Mouse (Mus musculus) c-Kit-positive CD71-negative TER-119-negative erythroid progenitor cells, embryonic 14.5 days (primary cell): Measurements from ENCODE around the gene Kcnk6.
"Not testable (repeated sequence)": the region's sequence is repeated elsewhere in the genome, so short reads cannot be mapped to it uniquely, and the experiment has no call there.

Source experiments
- DNase-seq: peaks from one replicate; pipeline ENCODE4 v3.0.0-alpha.2; 2013; ENCODE audit warnings: low read depth

The Kcnk6 gene

DNA sequence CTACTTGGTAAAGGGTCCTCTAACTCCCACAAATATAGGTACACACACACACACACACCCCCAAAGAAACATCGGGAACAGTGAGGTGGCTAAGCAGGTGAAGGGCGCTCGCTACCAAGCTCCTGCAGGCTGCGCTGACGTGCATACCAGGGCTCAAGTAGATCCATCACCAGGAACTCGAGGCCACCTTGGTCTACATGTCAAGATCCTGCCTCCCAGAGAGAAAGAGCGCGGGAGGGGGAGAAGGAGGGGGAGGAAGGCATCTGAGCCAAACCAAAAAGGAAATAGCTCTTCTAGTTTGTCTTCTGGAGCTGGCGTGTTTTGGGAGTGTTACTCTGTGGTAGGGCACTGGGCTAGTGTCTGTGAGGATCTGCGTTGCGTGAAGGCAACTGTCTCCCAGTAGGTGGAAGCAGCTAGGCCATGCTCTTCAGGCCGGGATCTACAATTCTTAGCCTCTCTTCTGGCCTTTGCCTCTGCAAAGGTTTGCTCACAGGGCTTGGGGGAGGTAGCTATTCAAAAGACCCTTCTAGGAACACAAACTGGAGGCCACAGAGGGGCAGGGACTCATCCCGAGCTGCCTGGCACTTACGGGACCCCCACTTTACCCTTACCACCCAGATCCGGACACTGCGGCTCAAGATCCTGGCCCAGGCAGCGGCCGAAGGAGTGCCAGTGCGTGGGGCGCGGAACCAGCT lies 14.5 kb upstream of the Kcnk6 start:
- no peak for DNase-seq

DNA sequence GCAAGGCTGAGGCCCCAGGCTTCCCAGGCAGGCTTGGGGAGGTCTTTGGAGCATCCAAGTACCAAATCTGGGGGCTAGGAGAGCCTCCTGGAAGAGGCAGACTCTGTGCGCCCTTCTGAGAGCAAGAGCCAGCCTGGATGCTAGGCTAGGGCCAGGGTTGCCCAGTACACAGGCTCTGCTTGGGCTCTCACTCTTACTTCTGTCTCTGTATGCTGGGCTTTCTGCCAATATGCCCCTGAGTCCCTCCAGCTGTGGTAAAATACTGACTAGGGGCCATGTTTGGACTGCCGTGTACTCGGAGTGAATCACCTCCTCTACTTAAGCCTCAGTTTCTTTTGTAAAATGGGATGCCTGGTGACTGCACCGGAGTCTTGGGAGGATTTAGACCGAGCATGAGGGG lies 13.7 kb upstream of the Kcnk6 start:
- no peak for DNase-seq

DNA sequence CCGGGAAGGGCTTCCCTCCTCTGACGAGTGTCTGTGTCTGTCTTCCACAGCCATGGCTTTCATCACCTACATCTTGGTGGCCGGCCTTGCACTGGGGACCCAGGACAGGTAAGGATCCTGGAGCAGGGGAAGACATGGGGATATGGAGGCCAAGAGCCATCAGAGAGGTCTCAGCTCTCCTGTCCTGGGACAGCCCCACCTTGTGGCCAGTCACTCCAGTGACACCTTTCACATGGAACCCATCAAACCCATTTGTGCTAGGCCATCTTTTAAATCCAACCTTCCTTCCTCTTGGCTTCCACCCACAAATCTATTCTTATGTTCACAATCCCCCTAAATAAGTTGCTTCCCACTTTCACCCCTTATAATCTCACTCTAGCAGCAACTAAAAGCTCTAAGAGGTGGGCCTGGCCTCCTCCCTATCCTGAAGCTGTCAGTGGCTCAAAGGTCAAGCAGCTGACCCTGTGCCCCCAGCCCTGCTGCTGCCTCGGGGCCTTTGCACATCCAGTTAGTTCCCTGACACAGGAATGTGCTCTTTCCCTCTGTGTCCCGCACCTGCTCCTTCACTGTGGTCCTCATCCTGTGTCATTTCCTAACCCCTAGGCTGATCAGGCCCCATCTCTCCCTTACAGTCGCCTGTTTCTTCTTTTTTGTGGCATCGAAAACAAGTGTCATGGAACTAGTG lies 12.6 kb upstream of the Kcnk6 start:
- no peak for DNase-seq

DNA sequence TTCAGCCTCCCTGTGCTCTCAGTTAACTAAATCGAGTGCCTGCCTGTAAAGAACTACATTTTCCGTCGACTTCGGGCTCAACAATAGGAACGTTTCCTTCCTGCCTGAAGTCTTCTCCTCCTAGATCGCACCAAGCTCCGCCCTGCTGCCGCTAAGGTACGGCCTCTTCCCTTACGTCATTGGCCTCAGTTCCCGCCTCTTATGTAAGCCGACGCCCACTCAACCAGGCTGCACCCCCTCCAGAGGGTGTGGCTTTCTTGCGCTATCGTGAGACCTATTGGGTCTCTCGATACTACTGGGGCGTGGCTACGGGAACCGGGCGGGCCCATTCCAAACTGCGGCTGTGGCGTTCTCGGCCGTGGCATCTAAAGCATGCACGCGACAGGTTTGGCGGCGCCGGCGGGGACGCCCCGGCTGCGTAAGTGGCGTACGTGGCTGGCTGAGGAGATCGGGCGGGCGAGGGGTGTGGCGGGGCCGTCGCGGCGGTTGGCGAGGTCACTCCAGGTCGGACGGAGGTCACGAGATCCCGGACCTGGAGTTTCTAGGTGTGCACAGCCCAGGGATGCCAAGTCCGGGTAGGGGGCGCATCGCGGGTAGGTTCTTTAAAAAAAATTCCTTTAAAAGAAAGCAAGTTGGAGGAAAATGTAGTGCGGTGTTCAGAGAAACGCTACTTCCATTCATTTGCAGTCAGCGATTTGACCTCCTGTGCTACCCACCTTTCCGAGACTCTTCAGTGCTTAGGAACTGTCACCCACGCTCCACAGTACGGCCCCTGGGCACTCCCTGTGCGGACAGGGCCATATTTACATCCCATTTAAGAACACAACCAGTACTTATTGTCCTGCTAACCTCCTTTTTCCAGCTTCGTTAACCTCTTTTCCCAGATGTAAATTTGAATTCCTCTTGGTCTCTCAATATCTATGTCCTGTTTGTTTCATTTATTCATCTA lies 6.0 kb upstream of the Kcnk6 start, which contains the start of gene Yif1b:
Yif1b (plus strand) TSS at position 311 of the 949 bp plus-strand sequence.
- DNase-seq: peak; percentile 99

DNA sequence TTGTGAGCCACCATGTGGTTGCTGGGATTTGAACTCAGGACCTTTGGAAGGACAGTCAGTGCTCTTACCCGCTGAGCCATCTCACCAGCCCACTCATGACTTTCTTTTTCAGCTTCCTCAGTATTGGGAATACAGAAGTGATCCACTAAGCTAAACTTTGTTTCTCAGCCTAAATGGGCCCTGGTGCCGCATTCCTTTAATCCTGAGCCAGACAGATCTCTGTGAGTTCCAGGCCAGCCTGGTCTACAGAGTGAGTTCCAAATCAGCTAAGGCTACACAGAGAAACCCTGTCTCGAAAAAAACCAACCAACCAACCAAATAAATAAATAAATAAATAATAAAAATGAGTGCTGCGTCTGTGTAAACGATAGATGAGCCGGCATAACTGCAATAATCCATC lies 5.3 kb upstream of the Kcnk6 start:
- DNase-seq: not testable (repeated sequence)

DNA sequence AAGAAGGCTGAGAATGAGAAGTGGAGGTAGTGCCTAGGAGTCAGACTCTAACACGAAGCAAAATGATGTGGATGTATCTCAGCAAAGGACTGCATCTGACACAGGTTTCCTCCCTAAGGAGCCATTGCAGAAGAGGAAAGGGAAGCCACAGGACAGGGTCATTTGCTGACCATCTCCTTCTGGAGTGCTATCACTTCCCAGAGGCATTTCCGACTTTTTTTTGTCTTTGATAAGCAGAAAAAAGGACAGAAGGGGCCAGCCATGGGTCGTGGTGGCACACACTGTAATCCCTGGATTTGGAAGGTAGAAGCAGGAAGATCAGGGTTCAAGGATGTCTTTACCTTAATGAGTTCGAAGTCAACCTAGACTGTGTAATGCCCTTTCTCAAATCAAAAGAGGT lies 4.3 kb upstream of the Kcnk6 start:
- DNase-seq: no peak

DNA sequence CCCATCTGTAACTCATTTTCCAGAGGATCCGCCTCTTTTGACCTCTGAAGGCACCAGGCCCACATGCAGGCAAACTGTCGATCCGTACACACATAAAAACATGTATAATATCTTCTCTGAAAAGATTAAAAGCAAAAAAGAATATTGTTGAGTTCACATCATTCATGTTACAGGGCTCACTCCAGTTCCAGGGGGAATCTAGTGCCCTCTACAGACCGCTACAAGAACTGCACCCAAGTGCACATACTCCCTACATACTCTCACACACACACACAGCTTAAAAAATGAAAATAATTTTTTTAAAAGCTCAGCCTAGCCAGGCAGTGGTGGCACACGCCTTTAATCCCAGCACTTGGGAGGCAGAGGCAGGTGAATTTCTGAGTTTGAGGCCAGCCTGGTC lies 2.3 kb upstream of the Kcnk6 start:
- no peak for DNase-seq

DNA sequence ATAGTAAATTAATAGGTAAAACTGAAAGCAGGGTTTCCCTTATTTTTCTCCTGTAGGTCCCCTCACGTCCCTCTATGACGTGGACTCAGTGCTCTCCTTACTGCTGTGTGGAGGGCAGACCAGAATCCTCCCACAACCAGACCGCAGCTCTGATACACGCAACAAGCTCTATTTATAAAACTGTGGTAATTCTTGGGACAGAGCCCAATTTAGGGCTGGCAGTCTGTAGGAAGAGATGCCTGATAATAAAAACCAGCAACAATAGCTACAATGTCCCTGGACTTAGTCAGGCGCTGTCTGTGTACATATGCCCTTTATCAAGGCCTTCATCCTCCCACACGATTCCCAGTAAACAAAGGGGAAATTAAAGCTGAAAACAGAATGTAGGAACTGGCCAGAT lies 1.4 kb upstream of the Kcnk6 start:
- no peak for DNase-seq

DNA sequence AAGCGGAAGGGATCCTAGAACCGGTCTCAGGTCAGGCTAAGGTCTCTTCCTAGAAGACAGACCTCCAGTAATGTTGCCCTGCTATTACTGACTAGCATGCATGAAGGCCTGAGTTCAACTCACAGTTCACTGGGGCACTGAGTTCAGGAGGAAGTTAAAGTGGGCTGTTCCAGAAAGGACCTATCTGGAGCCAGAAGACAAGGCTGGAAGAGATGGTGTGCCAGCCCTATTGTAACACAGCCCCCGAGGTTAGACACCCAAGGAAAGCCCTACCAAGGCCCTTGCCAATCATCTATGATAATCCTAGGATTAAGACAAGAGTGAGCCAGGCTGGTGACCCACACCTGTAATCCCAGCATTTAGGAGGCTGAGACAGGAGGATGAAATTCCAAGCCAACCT lies 798 bp downstream of the Kcnk6 start:
- DNase-seq: no peak

DNA sequence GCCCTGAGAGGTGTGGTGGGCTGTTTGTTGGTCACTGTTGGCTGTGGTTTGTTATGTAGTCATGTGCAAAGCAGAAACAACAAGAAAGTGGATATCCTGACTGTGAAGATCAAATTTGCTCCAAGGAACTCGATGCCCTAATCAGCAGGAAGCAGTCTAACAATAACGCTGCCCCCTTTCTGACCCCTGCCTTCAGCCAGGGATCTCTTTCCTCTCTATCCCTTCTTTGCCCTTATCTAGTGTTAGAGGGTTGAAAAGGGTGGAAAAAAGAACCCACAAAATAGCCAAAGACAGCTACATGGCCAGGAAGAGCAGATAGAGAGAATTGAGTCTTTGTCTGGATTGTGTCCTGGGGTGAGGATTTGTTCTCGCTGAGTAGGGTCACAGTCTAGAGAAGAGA lies 1.8 kb downstream of the Kcnk6 start:
- no peak for DNase-seq

DNA sequence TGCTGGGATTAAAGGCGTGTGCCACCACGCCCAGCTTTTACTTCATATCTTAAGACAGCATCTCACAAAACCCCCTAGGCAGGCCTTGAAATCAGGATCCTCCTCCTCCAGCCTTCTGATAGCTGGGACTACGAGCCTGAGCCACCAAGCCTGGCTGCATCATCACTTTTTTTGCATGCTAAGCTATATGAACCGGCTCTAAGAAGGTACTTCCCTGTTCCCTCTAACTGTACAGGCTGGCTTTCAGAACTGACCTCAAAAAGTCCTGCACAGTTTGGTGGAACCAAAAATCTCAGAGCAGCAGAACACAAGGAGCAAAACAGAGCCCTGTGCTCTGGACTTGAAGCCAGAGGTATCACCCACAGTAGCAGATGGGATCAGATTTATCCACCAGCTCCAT lies 4.1 kb downstream of the Kcnk6 start:
- DNase-seq: no peak

DNA sequence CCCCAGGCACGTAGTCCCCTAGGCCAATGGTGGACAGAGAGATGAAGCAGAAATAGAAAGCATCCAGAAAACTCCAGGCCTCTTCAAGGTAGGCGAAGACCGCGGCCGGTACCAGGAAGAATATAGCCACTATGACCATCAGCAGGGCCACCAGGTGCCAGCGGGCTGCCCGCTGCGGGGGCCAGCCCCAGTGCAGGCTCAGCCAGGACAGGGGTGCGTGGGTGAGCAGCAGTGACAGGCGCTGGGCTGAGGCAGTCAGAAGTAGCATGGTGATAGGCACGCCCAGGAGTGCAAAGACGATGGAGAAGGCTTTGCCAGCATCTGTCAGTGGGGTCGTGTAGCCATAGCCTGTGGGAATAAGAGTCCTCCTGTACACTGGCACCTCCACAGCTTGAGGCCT lies 6.8 kb downstream of the Kcnk6 start:
- no peak for DNase-seq

DNA sequence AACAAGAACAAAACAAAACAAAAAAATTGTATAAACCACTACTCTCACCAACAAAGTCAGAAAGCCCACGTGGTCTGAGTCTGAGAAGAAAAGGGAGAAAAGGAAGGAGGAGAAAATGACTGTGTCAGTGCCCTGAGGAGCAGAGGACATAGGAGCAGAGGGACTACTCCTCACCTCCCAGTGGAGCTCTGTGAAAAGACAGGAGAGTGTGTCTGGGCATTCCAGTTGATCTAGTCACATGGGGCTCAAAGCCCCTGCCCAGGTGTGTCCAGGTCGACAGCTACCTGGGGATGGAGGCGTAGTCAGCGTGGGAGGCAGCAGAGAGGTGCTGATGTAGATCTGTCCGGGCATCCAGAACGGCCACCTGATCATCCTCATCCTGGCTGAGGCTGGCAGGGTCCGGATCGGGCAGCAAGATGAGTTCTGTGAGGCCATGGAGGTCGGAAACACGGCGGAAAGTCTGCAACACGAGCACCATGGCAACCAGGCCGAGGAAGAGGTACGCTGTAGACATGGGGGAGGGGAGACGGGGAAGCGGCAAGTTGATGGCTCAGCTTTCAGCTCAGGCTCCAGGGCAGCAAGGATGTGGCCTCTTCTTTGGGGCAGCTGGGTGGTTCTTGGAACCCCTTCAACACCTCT lies 7.4 kb downstream of the Kcnk6 start:
- no peak for DNase-seq

DNA sequence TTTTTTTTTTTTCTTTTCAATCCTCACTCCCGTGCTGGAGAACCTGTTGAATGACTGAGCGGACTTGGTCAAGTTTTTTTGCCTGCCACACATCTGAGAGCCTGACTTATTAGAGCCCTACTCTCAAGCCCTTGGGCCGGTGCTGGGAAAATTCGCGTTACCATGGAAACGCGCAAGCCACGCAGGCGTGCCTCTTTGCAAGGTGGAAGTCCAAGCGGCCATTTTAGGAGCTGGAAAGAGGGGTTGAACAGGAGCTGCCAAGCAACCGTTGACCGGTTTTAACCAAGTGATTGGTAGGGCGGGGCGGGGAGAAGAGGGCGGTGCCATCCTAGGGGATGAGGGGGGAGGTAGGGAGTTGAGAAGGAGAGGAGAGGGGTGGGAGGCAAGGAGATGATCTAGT lies 17.5 kb downstream of the Kcnk6 start:
- no peak for DNase-seq

DNA sequence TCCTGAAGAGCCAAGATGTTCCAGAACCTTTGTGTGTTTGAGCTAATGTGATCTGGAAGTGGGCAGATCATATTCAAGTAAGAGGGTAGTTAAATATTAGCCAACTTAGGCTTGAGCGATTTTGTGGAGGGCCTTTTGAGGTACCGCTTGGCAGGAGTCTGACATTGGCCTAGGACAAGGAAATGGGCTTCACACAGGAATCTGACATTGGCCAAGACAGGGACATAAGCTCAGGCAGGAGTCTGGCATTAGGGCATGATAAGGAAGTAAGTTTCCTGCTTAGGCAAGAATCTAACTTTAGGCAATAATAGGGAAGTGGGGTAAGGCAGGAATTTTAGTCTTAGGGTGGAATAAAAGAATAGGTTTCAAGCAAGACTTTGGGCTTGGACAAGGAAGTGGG lies 18.1 kb downstream of the Kcnk6 start:
- DNase-seq: no peak

DNA sequence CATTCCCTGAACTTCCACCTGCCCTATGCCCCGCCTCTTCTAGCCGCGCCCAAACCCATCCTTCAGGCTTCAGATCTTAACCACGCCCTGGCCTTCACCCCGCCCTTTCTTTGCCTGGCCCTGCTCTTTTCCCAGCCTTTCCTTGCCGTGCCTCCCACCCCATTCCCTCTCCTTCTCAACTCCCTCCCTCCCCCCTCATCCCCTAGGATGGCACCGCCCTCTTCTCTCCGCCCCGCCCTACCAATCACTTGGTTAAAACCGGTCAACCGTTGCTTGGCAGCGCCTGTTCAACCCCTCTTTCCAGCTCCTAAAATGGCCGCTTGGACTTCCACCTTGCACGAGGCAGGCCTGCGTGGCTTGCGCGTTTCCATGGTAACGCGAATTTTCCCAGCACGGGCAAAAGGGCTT lies 18.6 kb downstream of the Kcnk6 start, which contains the start of gene Catsperg1:
Catsperg1 (minus strand) TSS at position 361 of the 408 bp plus-strand sequence.
- no peak for DNase-seq

DNA sequence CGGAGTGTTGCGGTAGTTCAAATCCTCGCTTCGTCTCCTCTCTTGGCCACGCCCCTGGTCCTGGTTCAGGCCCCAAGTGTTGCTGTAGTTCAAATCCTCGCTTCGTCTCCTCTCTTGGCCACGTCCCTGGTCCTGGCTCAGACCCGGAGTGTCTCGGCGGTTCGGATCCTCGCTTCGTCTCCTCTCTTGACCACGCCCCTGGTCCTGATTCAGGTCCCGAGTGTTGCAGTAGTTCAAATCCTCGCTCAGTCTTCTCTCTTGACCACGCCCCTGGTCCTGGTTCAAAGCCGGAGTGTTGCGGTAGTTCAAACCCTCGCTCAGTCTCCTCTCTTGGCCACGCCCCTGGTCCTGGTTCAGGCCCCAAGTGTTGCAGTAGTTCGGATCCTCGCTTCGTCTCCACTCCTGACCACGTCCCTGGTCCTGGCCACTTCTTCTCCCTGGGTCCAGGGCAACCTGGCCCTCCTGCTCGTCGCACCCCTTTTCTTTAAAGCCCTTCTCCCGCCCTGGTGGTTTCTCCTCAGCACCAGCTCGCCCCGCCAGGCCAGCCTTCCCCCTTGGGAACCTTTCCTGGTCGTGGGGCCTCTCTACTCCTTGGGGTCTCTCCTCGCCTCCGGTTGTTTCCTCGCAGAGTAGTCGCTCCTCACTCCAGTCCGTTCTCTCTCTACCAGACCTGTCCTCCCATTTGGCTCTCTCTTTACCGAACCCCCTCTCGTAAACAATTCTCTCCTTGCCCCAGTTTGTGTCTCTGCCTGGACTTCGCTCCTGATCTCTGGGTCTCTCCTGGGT lies 19.3 kb downstream of the Kcnk6 start:
- not testable (repeated sequence) for DNase-seq

DNA sequence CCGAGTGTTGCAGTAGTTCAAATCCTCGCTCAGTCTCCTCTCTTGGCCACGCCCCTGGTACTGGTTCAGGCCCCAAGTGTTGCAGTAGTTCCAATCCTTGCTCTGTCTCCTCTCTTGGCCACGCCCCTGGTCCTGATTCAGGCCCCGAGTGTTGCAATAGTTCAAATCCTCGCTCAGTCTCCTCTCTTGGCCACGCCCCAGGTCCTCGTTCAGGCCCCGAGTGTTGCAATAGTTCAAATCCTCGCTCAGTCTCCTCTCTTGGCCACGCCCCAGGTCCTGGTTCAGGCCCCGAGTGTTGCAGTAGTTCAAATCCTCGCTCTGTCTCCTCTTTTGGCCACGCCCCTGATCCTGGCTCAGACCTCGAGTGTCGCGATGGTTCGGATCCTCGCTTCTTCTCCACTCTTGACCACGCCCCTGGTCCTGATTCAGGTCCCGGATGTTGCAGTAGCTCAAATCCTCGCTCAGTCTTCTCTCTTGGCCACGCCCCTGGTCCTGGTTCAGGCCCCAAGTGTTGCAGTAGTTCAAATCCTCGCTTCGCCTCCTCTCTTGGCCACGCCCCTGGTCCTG lies 20.0 kb downstream of the Kcnk6 start:
- peak; percentile 36 for DNase-seq

DNA sequence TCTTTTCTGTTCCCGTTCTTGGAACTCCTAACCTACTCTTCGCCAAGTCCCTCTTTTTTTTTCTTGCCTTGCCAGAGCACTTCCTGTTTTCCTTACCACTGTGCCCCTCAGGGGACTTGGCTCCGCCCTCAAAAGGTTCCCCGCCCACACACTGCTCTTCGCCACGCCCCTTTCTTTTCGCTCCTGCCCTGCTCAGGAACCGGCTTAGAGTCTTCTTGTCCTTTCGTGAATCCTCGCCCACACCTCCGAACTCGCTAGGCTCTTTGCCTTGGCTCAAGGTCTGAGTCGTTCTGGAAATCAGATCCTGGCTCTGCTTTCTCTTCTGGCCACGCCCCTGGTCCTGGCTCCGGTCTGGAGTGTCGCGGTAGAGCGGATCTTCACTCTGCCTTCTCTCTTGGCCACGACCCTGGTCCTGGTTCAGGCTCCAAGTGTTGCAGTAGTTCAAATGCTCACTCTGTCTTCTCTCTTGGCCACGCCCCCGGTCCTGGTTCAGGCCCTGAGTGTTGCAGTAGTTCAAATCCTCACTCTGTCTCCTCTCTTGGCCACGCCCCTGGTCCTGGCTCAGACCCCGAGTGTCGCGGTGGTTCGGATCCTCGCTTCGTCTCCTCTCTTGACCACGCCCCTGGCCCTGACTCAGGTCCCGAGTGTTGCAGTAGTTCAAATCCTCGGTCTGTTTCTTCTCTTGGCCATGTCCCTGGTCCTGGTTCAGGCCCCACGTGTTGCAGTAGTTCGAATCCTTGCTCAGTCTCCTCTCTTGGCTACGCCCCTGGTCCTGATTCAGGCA lies 20.7 kb downstream of the Kcnk6 start:
- peak; percentile 93 for DNase-seq

DNA sequence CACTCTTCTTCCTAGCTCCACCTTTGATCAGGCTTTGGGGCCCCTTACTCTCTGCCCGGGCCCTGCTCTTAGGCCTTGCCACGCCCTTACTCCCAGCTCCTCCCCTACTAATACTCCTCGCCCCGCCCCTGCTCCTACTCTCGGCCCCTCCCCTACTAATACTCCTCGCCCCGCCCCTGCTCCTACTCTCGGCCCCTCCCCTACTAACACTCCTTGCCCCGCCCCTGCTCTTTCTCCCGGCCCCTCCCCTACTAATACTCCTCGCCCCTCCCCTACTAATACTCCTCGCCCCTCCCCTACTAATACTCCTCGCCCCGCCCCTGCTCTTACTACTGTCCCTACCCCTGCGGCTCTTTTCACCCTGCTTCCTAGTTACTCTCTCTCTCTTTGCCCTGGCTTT lies 21.3 kb downstream of the Kcnk6 start:
- not testable (repeated sequence) for DNase-seq
